Mouse (Mus musculus): Measurements from ENCODE around the gene Rps3. TPM values are rescaled to one million over a fixed set of nuclear protein-coding genes. Genes with fewer than 3 reads are reported as not detected.
A peak's percentile ranks its signal among the peaks of the same experiment; 100 is the strongest.

Rps3 gene
- polyA plus RNA-seq, 1 experiment = 757 TPM

- 78% methylated on average over 5 of the region's 5 CpGs for WGBS
- TF ChIP-seq POLR2A (IDR thresholded peaks at IDR 0.05; ENCODE audit: borderline replicate concordance, control insufficient read depth, low read depth, low read length) = no peak
- TF ChIP-seq CTCF (IDR thresholded peaks at IDR 0.05; ENCODE audit: control insufficient read depth, insufficient read depth, low read length) = no peak
- Histone ChIP-seq H3K4me1 (ENCODE audit: control insufficient read depth, insufficient read depth, low read length) (no peaks in the 10 kb centered on the region; the same call in 1 of the 2 replicates), H3K27ac (ENCODE audit: control insufficient read depth, insufficient read depth, low read depth, low read length, poor library complexity) (no peak overlapping the region), H3K4me3 (replicated peaks; ENCODE audit: control insufficient read depth, low read depth, low read length) (no peak overlapping the region)
Observed at GRCm38 (mm10) chr7:99447323-99447722, 36.2 kb downstream of the Rps3 start.

GRCm38 (mm10) chr7:99445833-99446232 lies 37.7 kb downstream of the Rps3 start:
- Histone ChIP-seq H3K27ac (ENCODE audit: control insufficient read depth, insufficient read depth, low read depth, low read length, poor library complexity) (no peak overlapping the region), H3K4me3 (replicated peaks; ENCODE audit: control insufficient read depth, low read depth, low read length) (no peak overlapping the region), H3K4me1 (ENCODE audit: control insufficient read depth, insufficient read depth, low read length) (no peaks in the 10 kb centered on the region; the same call in 1 of the 2 replicates)
- WGBS = 83% methylated on average over 2 of the region's 2 CpGs
- TF ChIP-seq POLR2A (IDR thresholded peaks at IDR 0.05; ENCODE audit: borderline replicate concordance, control insufficient read depth, low read depth, low read length) (no peak), CTCF (IDR thresholded peaks at IDR 0.05; ENCODE audit: control insufficient read depth, insufficient read depth, low read length) (peak; percentile 19; the same call in 1 of the 2 replicates)

- TF ChIP-seq POLR2A (IDR thresholded peaks at IDR 0.05; ENCODE audit: borderline replicate concordance, control insufficient read depth, low read depth, low read length) (no peak), CTCF (IDR thresholded peaks at IDR 0.05; ENCODE audit: control insufficient read depth, insufficient read depth, low read length) (peak; percentile 32; the same call in 1 of the 2 replicates)
- Histone ChIP-seq H3K4me1 (ENCODE audit: control insufficient read depth, insufficient read depth, low read length) (no peaks in the 10 kb centered on the region; the same call in 1 of the 2 replicates), H3K27ac (ENCODE audit: control insufficient read depth, insufficient read depth, low read depth, low read length, poor library complexity) (no peak overlapping the region), H3K4me3 (replicated peaks; ENCODE audit: control insufficient read depth, low read depth, low read length) (no peak overlapping the region)
- 68% methylated on average over 6 of the region's 6 CpGs for WGBS
Observed at GRCm38 (mm10) chr7:99444012-99444411, 39.5 kb downstream of the Rps3 start.

DNA sequence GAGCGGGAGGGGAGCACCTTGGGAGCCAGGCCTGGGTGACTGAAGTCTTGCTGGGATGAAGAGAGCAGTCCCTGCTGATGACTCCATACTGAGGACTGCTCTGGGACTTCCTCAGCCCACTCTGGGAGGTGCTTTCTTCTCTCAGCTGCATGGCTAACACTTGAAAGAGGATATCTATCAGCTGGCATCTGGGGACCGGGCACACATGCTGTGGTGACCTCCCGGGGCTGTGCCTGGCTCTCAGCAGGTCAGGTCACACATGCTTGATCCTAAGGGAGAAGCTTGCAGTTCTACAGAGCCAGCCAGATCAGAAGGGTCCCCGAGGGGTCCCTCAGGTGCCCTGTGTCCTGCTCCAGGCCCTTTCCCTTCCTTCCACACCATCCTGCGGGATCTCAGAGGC lies 40.4 kb downstream of the Rps3 start:
- Histone ChIP-seq H3K4me1 (ENCODE audit: control insufficient read depth, insufficient read depth, low read length) (no peaks in the 10 kb centered on the region), H3K27ac (ENCODE audit: control insufficient read depth, insufficient read depth, low read depth, low read length, poor library complexity) (no peak overlapping the region), H3K4me3 (replicated peaks; ENCODE audit: control insufficient read depth, low read depth, low read length) (no peak overlapping the region)
- TF ChIP-seq CTCF (IDR thresholded peaks at IDR 0.05; ENCODE audit: control insufficient read depth, insufficient read depth, low read length) (no peak), POLR2A (IDR thresholded peaks at IDR 0.05; ENCODE audit: borderline replicate concordance, control insufficient read depth, low read depth, low read length) (no peak)
- WGBS = 79% methylated on average over 5 of the region's 5 CpGs

DNA sequence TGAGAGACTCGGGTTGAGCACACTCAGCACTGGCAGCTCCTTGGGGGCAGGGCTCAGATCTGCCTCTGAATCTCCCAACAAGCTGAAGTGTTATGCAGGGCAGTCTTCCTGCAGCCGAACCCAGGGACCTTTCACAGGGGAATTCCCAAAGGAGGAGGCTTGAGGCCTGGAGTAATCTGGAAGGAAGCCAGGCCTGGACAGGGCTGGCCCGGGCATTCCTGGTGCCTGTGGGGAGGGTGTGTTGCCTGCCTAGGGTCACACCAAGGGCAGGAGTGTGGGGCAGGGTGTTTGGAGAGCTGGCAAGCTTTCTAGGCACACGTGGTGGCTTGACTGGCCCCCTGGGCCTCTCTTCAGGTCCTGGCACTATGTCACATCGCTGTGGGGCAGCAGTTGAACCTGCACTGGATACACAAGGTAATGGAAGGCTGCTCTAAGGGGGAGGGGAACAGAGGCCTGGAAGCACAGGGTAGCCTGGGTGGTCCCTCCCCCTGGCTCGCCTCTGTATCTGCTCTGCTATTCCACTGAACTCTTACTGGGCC lies 41.9 kb downstream of the Rps3 start:
- 70% methylated on average over 6 of the region's 6 CpGs for WGBS
- Histone ChIP-seq H3K27ac (ENCODE audit: control insufficient read depth, insufficient read depth, low read depth, low read length, poor library complexity) (no peak overlapping the region), H3K4me1 (ENCODE audit: control insufficient read depth, insufficient read depth, low read length) (no peaks in the 10 kb centered on the region), H3K4me3 (replicated peaks; ENCODE audit: control insufficient read depth, low read depth, low read length) (no peak overlapping the region)
- TF ChIP-seq CTCF (IDR thresholded peaks at IDR 0.05; ENCODE audit: control insufficient read depth, insufficient read depth, low read length) (no peak), POLR2A (IDR thresholded peaks at IDR 0.05; ENCODE audit: borderline replicate concordance, control insufficient read depth, low read depth, low read length) (no peak)

- H3K4me1 ChIP-seq (ENCODE audit: control insufficient read depth, insufficient read depth, low read length) = peaks cover 1% of the 10 kb centered on the region
- H3K27ac ChIP-seq (ENCODE audit: control insufficient read depth, insufficient read depth, low read depth, low read length, poor library complexity) = no peak overlapping the region
- 76% methylated on average over 10 of the region's 10 CpGs for WGBS
- TF ChIP-seq CTCF (IDR thresholded peaks at IDR 0.05; ENCODE audit: control insufficient read depth, insufficient read depth, low read length) (no peak), POLR2A (IDR thresholded peaks at IDR 0.05; ENCODE audit: borderline replicate concordance, control insufficient read depth, low read depth, low read length) (no peak)
- no peak overlapping the region for H3K4me3 ChIP-seq (replicated peaks; ENCODE audit: control insufficient read depth, low read depth, low read length)
Observed at GRCm38 (mm10) chr7:99438881-99439280, 44.7 kb downstream of the Rps3 start.

- WGBS = 78% methylated on average over 4 of the region's 4 CpGs
- Histone ChIP-seq H3K4me1 (ENCODE audit: control insufficient read depth, insufficient read depth, low read length) (peaks cover 1% of the 10 kb centered on the region), H3K4me3 (replicated peaks; ENCODE audit: control insufficient read depth, low read depth, low read length) (no peak overlapping the region), H3K27ac (ENCODE audit: control insufficient read depth, insufficient read depth, low read depth, low read length, poor library complexity) (no peak overlapping the region)
- TF ChIP-seq POLR2A (IDR thresholded peaks at IDR 0.05; ENCODE audit: borderline replicate concordance, control insufficient read depth, low read depth, low read length) (no peak), CTCF (IDR thresholded peaks at IDR 0.05; ENCODE audit: control insufficient read depth, insufficient read depth, low read length) (no peak)
Observed at GRCm38 (mm10) chr7:99436530-99436929, 47.0 kb downstream of the Rps3 start.

DNA sequence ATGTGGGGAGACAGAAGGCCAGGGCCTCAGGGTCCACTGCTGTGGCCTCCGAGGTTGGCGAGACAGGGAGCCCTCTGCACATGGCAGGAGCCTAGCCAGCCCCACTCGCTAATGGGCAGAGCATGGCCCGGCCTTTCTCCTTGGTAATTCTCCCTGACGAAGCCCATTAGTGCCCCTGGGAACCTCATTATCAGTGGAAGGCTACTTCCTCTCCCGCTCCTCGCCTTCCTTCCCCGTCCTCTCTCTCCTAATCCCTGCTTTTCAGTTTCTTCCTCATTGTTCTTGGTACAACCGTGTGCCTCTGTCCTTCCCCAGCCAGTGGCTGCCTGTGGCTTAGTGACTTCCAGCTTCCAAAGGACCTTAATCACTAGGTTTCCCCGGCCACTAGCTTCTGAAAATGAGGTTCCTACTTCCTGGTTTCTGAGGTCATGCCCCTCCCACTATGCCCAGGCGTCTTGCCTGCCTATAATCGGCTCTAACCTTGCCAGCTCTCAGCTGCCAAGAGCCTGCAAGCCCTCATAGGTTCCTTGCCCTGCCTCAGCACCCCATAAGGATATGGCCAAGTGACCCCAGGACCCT lies 48.8 kb downstream of the Rps3 start:
- Histone ChIP-seq H3K4me3 (replicated peaks; ENCODE audit: control insufficient read depth, low read depth, low read length) (peak overlapping the region; percentile 47), H3K27ac (ENCODE audit: control insufficient read depth, insufficient read depth, low read depth, low read length, poor library complexity) (no peak overlapping the region), H3K4me1 (ENCODE audit: control insufficient read depth, insufficient read depth, low read length) (peaks cover 1% of the 10 kb centered on the region)
- 25% methylated on average over 12 of the region's 12 CpGs for WGBS
- TF ChIP-seq POLR2A (IDR thresholded peaks at IDR 0.05; ENCODE audit: borderline replicate concordance, control insufficient read depth, low read depth, low read length) (no peak), CTCF (IDR thresholded peaks at IDR 0.05; ENCODE audit: control insufficient read depth, insufficient read depth, low read length) (no peak)

All from bone marrow, adult 2 months (tissue).